Mouse (Mus musculus) forebrain, embryonic 16.5 days (tissue): Measurements from ENCODE around the gene Neurl2. TPM values are rescaled to one million over a fixed set of nuclear protein-coding genes. Genes with fewer than 3 reads are reported as not detected.
A peak's percentile ranks its signal among the peaks of the same experiment; 100 is the strongest.
"Not testable (repeated sequence)": the region's sequence is repeated elsewhere in the genome, so short reads cannot be mapped to it uniquely, and the experiment has no call there.

ENCODE experiments used
- ATAC-seq: fragments of 200-750 bp; cut with Nextera tagmentation; 2 replicates; pipeline ENCODE4 v1.8.0; 2017; ENCODE audit warnings: mild to moderate bottlenecking, moderate library complexity
- H3K27ac ChIP-seq: fragments of 300-500 bp; sonication (generic); 2 replicates; pipeline ENCODE4 v1.5.1; 2014; ENCODE audit warnings: low read length, control low read depth
- H3K27me3 ChIP-seq: fragments of 300-500 bp; sonication (generic); replicated peaks from 2 replicates; pipeline ENCODE4 v1.6.1; 2014; ENCODE audit warnings: low read length; ENCODE audit not compliant: control insufficient read depth, insufficient read depth
- H3K36me3 ChIP-seq: fragments of 300-500 bp; sonication (generic); 2 replicates; pipeline ENCODE4 v1.6.1; 2014; ENCODE audit not compliant: control insufficient read depth, insufficient read depth
- H3K4me1 ChIP-seq: fragments of 300-500 bp; sonication (generic); replicated peaks from 2 replicates; pipeline ENCODE4 v1.6.1; 2014; ENCODE audit warnings: low read length; ENCODE audit not compliant: control insufficient read depth, insufficient read depth
- H3K4me2 ChIP-seq: fragments of 300-500 bp; sonication (generic); 2 replicates; pipeline ENCODE4 v1.6.1; 2014; ENCODE audit warnings: mild to moderate bottlenecking, low read length, control low read depth
- H3K4me3 ChIP-seq: fragments of 300-500 bp; sonication (generic); replicated peaks from 2 replicates; pipeline ENCODE4 v1.5.1; 2014; ENCODE audit warnings: mild to moderate bottlenecking, low read length, control low read depth
- H3K9ac ChIP-seq: fragments of 300-500 bp; sonication (generic); replicated peaks from 2 replicates; pipeline ENCODE4 v1.6.1; 2014; ENCODE audit warnings: low read depth, low read length, control low read depth
- H3K9me3 ChIP-seq: fragments of 300-500 bp; sonication (generic); 2 replicates; pipeline ENCODE4 v1.6.1; 2016; ENCODE audit warnings: low read length; ENCODE audit not compliant: control insufficient read depth
- WGBS: fragments of 180-500 bp; shearing (Covaris S2); extraction: QIAGEN DNeasy Blood & Tissue Kit; methylation state at CpG from one replicate; pipeline ENCODE4 v1.1.7; 2014; 5-methylcytosine and 5-hydroxymethylcytosine counted together
- polyA plus RNA-seq: library from polyadenylated mRNA; unstranded; fragments of >200 nt; fragmentation: Nextera tagmentation; extraction: Ambion mirVana; gene quantifications from 2 replicates; pipeline ENCODE4 v1.2.1, GENCODE M21; 2015

Gene Neurl2
- 5.9 and 7.0 TPM in 2 replicates for polyA plus RNA-seq

- Histone ChIP-seq H3K9ac (peak within 1 kb of the TSS; percentile 86), H3K9me3 (no peaks in the 10 kb centered on the region), H3K27ac (peak within 1 kb of the TSS; percentile 82), H3K4me1 (peaks cover 20% of the 10 kb centered on the region), H3K4me2 (peak within 1 kb of the TSS; percentile 98), H3K4me3 (peak within 1 kb of the TSS; percentile 82), H3K36me3 (no peaks in the 10 kb centered on the region; the same call in 1 of the 2 replicates), H3K27me3 (no peaks in the 10 kb centered on the region)
- peak; percentile 71 for ATAC-seq
- WGBS = under 1% methylated on average over 29 of the region's 31 CpGs
These were observed at the start of gene Neurl2 for GRCm38 (mm10) chr2:164833314-164833959. Gene Neurl2 (minus strand): TSS chr2:164833456.

GRCm38 (mm10) chr2:164882619-164883018 lies 49.4 kb upstream of the Neurl2 start:
- Histone ChIP-seq H3K4me3 (no peak overlapping the region), H3K9me3 (no peaks in the 10 kb centered on the region), H3K4me1 (peaks cover 29% of the 10 kb centered on the region), H3K9ac (no peak overlapping the region), H3K27me3 (no peaks in the 10 kb centered on the region), H3K27ac (no peak overlapping the region), H3K4me2 (no peak overlapping the region), H3K36me3 (peaks cover 26% of the 10 kb centered on the region)
- WGBS = 35% methylated on average over 9 of the region's 9 CpGs
- no peak for ATAC-seq

- Histone ChIP-seq H3K27me3 (no peaks in the 10 kb centered on the region), H3K4me2 (peak overlapping the region; percentile 73), H3K9me3 (no peaks in the 10 kb centered on the region), H3K4me3 (peak overlapping the region; percentile 70), H3K36me3 (peaks cover 9% of the 10 kb centered on the region), H3K4me1 (peaks cover 19% of the 10 kb centered on the region), H3K9ac (peak overlapping the region; percentile 100), H3K27ac (peak overlapping the region; percentile 100)
- under 1% methylated on average over 68 of the region's 72 CpGs for WGBS
- peak; percentile 90 for ATAC-seq
These were observed 46.5 kb upstream of the Neurl2 start for GRCm38 (mm10) chr2:164879568-164880277.

GRCm38 (mm10) chr2:164879228-164879567 lies 45.9 kb upstream of the Neurl2 start, which contains the start of gene Pcif1:
Gene Pcif1 (plus strand): TSS chr2:164879304.
- Histone ChIP-seq H3K9me3 (no peaks in the 10 kb centered on the region), H3K36me3 (peaks cover 6% of the 10 kb centered on the region), H3K27me3 (no peaks in the 10 kb centered on the region), H3K27ac (peak within 1 kb of the TSS; percentile 100), H3K4me3 (peak within 1 kb of the TSS; percentile 70), H3K4me1 (peaks cover 19% of the 10 kb centered on the region), H3K4me2 (peak within 1 kb of the TSS; percentile 98), H3K9ac (peak within 1 kb of the TSS; percentile 100)
- ATAC-seq = peak; percentile 89
- 0% methylated on average over 40 of the region's 40 CpGs for WGBS

- Histone ChIP-seq H3K27ac (peak overlapping the region; percentile 100), H3K36me3 (0 out of 2 replicates have a peak, but pooled peaks cover 3% of the 10 kb centered on the region), H3K9ac (peak overlapping the region; percentile 100), H3K4me2 (peak overlapping the region; percentile 98), H3K27me3 (no peaks in the 10 kb centered on the region), H3K9me3 (no peaks in the 10 kb centered on the region), H3K4me1 (peaks cover 19% of the 10 kb centered on the region), H3K4me3 (peak overlapping the region; percentile 70)
- 2% methylated on average over 28 of the region's 28 CpGs for WGBS
- peak; percentile 28 for ATAC-seq
These were observed 45.4 kb upstream of the Neurl2 start for GRCm38 (mm10) chr2:164878509-164879227.

GRCm38 (mm10) chr2:164877376-164878215 lies 44.3 kb upstream of the Neurl2 start:
- Histone ChIP-seq H3K4me2 (peak overlapping the region; percentile 98), H3K4me1 (peaks cover 19% of the 10 kb centered on the region)
- H3K27ac ChIP-seq, H3K27me3 ChIP-seq, H3K36me3 ChIP-seq, H3K9me3 ChIP-seq, ATAC-seq, H3K9ac ChIP-seq, H3K4me3 ChIP-seq: not testable (repeated sequence)
- 79% methylated on average over 11 of the region's 11 CpGs for WGBS

- not testable (repeated sequence) for H3K4me3 ChIP-seq, H3K27ac ChIP-seq, H3K9me3 ChIP-seq, H3K27me3 ChIP-seq, H3K4me2 ChIP-seq, H3K9ac ChIP-seq, H3K36me3 ChIP-seq, ATAC-seq
- peaks cover 14% of the 10 kb centered on the region for H3K4me1 ChIP-seq
- 57% methylated on average over 2 of the region's 2 CpGs for WGBS
These were observed 42.4 kb upstream of the Neurl2 start for GRCm38 (mm10) chr2:164875648-164876047.

- no peaks in the 10 kb centered on the region for H3K9me3 ChIP-seq
- H3K27ac ChIP-seq = no peak overlapping the region
- H3K27me3 ChIP-seq = no peaks in the 10 kb centered on the region
- H3K4me3 ChIP-seq = no peak overlapping the region
- H3K4me2 ChIP-seq = no peak overlapping the region
- no peak for ATAC-seq
- H3K4me1 ChIP-seq = peaks cover 8% of the 10 kb centered on the region
- no peaks in the 10 kb centered on the region for H3K36me3 ChIP-seq
- 45% methylated on average over 1 of the region's 1 CpGs for WGBS
- H3K9ac ChIP-seq = no peak overlapping the region
These were observed 41.0 kb upstream of the Neurl2 start for GRCm38 (mm10) chr2:164874239-164874769.
